Mouse (Mus musculus) cerebellum, adult 11-12 months (tissue): ENCODE measurements around the gene Acadl.
A peak's percentile ranks its signal among the peaks of the same experiment; 100 is the strongest.

Experiments used
- DNase-seq: peaks from one replicate; pipeline ENCODE4 v3.0.0; 2022

Acadl gene

DNA sequence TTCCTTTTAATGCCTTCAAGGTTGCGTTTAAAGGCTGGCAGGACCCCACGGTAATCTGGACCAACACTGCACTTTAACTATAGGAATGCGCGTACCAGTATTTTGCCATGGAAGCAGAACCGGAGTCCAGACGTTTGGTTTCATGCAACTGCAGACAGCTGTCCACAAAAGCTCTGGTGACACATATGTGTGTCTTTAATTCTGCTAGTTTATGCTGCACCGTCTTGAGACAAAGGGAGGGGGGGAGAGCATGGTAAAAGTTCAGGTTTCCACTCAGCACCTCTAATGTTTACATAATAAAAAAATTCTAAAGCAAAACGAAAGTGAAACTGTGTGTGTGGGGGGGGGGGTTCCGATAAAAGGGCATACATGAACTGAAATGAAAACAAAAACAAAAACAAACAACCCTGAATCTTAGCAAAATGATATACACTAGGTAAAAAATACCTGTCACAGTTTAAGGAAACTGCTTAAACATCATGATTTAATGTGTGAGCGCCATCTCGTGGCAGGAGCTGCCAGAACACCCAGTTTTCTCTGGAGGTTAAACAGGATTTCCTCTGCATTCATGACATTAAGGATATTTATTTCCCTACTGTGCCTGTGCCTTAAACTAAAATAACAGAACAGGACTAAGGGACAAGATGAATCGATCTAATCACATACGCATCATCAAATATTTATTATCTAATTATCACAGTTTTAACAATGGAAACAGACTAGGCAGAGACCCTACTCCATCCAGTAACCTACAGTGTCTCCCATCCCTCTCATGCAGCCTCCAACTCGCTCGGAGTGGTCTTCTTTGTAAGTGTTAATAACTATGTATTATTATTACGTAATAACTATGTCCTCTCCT, 24.7 kb downstream of the Acadl start:
- peak; percentile 49 for DNase-seq

DNA sequence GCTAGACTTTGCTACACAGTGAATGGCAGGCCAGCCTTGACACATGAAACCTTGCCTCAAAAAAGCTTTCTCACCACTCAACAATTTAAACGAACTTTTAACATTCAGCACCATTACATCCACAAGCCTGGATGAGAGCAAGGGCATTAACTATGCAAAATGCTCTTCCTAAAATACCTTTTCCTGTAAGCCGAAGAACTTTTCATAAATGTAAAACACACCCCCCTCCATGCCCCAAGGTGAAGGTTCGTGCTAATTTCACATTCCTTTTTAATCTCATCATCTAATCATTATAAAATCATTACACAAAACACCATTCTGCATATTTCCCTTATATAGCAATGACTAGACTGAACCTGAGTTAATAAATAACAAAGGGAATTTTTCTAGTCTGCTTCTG, 25.9 kb downstream of the Acadl start:
- DNase-seq, result no peak

DNA sequence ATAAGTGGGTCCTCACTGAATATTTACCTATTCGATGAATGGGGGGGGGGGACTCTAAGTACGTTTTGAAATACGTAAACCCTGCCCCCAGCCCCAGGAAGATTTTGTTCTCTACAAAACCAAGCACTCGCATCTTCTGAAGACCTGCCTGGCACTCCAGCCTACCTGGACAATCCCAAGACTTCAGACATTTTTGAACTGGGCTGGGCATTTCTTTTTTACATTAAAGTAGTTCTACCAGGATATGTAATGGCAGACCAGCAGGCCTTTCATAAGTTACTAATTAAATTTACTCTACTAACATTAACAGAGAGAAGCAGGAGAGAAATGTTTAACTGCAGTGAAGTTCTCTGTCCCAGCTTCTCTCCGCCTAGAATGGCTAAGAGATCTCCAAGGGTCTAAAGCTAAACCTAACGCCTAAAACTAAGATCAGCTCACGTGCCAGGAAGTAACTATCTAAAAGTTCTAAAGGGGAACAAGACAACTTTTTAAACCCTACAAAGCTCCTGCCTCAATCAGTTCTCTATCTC, 30.4 kb downstream of the Acadl start:
- no peak for DNase-seq

DNA sequence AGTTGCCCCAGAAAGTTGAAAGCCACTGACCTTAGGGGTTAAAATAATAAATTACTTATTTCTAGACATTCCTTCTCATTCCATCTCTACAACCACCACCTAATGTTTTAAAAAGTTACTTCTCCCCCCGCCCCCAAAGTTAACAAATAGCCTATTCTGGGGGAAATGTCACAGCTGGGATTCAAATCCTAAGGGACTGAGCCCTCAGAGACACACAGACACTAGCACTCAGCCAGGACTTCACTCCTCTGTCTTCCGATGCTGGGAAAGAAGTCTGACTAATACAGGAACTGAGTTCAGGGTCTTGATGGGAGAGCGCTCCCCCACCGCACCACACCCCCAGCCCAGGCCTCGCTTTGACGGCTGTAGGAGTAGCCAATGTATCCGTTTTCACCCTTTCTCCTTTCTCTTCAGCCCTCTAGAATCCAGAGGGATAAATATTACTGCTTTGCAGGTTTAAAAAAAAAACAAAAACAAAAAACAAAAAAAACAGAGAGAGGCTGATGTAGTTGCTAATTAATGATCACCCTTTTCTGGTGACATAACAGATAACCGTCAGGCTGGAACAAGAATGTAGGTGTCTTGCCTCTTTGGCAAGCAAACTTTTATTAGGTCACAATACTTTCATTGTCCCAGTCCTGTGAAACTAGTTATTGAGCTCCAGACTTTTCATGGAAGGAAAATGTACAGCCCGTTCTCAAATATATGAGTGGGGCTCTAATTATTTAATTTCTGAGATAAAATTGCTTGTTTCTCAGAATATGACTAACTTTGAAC, 31.1 kb downstream of the Acadl start:
- DNase-seq, result no peak

DNA sequence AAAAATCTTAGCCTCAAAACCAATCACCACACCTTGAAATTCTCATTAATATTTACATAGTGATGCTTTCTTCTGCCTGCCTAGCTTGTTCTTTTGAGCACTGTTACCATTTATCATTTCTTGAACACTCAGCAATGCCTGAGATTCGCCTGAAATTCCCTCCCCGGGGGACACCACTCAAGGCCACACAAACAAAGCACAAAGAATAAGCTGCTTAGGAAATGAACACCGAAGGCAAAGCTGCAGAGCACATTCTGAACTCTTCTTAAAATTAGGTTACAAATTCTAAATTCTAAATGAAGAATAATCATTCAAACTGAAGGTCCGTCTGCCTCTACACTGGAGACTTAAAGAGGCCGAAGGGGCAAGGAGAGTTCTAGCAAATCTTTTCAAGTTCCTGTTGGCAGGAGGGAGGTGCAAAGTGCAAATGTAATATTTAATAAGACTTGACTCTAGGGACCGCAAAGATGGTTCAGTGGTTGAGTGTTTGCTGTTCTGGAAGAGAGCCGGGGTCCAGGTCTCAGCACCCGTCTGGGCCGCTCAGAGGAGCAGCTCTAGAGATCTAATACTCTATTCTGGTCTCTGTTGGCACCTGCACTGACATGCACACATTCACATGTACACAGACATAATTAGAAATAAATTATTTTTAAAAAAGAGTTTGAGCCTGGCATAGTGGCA, 33.5 kb downstream of the Acadl start:
- no peak for DNase-seq

DNA sequence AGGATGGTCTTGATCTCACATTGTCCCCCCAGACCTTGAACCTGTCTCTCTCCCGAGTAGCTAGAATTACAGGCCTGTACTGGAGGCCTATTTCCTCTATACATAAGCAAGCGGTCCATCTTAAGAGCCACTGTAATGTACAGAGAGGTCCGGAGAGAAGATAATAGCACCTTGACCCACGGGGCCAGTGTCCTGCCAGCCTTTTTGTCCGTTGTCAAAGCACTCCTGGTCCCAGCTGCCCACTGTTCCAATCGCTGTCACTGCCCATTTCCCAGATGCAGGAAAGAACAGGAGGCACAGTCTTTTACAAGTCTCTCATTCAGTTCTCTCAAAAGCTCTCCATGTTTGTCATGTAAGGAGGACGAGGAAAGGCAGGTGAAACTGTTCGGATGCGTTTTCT, 41.1 kb downstream of the Acadl start:
- DNase-seq, result no peak

DNA sequence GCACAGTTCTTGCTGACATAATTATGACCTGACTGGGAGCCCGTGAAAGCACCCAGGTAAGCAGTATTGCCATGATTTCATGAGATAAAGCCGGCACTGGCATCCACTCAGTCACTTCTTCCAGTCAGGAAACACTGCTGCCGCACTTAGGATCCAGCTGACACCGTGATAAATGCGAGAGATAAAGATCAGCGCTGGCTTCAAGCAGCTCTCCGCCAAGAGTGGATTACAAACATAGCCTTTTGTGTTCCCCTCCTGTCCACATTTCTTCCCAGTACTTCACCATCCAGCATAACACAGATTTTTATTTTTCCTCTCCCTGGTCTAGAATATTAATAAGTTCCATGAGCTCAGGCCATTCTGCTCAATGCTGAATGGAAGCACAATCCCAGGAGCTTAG, 42.8 kb downstream of the Acadl start:
- DNase-seq, result no peak

DNA sequence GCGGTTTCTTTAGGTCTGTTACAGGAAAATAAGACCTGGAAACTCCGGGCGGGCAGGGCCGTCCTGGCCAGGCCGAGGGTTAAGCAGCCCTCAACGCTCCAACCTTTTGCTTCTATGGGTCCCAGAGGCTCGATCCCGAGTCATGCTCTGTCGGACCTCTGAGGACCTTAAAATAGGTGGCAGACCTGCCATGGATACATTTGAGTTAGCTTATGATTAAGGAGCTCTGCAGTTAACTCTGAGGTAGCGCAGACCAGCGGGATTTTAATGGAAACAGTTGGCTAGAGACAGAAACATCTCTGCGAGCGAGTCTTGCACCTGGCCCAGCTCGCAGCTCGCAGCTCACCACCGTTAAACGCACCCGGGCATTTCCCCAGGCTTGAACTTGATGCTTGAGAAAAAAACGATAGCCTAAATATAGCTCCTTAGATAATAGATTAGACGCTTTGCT, 45.2 kb downstream of the Acadl start:
- no peak for DNase-seq

DNA sequence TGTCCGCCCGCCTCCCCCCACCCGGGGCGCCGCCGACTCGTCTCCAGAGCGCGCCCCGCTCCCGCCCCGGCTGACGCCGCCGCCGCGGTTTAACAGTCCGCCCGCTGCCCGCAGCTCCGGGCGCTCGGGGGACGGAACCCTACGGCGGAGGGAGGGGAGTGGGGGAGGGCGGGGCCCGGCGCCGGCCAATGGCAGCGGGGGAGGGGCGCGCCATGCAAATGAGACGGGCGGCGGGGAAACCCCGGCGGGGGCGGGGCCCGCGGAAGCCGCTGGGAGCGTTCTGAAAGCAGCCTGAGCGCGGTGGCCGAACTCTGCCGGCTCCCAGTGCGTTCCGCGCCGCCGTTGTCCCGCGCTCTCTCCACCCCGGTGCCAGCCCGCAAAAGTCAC, 45.6 kb downstream of the Acadl start, which contains the start of gene Kansl1l:
Gene Kansl1l (minus strand): TSS at position 110 of the 387 bp plus-strand sequence.
- DNase-seq, result peak; percentile 94

DNA sequence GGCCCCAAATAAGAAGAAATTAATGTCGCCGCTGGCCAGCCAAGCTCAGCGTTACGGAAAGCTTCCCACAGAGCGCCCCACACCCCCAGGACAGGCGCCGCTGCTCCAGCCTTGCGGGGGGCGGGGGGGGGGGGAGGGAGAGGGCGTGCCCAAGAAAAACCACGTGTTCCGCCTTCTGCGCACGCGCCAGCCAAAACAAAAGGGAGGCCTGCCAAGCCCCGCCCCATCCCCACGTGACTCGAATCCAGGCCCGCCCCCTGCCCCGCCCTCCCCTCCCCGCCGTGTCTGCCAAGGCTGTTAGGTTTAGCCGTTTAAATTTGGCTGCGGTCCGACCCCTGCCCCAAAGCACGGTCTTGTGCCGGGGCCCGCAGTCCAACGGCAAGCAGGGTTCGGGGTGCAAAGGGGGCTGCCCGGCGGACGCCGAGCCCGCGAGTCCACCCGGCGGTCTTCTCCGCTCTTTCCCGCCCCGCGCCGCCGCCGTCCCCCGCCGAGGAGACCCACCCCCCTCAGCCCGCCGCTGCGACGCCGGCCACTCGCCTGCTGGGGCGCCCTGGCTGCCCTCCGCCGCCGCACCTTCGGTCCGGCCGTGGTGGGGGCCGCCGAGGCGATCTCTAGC, 46.1 kb downstream of the Acadl start:
- peak; percentile 90 for DNase-seq

DNA sequence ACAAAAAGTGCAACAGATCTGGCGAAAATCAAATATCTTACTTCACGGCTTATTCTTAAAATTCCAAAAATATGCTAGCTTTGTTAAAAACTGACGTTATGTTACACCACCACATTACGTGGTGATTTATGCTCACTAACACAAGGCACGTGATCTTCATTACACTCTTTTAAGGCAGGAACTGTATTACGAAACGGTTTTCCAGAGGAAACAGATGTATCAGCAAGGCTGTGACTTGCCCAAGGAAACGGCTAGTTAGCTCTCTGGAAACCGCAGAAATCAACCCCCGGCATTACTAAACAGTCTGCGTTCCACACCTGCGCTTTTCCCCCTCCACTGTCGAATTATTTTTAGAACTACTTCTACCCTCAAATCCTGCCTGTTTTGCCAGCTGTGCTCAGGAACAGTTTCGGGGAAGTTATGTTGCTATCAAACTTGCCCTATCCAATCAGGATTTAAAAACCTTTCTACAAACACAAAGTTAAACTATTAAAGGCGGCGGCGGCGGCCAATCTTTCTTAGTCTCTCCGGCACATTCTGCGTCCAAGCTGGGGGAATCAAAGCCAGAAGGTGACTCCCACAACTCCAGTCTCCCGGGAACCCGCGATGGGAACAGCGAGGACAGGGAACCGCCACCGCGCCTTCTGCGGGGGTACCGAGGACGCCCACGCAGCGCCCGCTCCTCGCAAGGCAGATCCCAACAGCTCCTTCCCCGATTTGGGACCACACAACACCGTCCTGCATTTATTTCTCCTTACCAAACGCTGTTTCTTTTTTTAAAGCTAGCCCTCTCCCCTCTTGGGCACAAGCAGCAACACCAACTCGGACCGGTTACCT, 46.9 kb downstream of the Acadl start:
- peak; percentile 76 for DNase-seq

DNA sequence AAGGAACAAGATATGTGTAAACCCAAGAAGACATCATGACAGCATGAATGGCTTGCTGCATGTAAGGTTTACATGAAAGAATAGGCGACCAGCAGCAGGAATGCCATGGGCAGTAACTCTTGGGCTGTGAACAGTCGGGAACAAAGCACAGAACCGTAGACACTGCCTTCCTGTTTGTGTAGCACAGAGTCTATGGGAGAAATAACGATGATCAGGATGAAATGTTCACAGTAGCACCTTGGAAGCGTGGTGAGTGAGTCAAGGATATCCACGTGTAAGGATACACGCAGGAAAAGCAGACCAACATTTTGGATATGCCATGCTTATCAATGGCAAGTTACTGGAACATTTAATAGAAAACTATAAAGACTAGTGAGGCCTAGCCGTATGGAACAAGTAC, 48.3 kb downstream of the Acadl start:
- DNase-seq, result no peak

DNA sequence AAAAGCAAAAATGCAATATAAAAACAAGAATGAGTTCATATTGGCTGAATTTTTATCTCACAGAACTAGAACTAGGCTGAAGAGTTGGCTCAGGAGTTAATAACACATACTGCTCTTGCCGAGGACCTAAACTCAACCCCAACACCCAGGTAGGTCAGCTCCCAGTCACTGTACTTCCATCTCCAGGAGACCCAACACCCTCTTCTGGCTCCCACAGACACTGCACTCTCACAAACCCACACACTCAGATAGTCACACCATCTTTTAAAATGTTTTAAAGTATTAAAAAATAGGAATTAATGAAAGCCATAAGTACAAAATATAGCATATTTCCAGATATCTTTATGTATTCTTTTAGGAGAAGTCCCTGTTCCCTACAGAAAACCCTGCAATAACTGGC, 49.9 kb downstream of the Acadl start:
- DNase-seq, result no peak

DNA sequence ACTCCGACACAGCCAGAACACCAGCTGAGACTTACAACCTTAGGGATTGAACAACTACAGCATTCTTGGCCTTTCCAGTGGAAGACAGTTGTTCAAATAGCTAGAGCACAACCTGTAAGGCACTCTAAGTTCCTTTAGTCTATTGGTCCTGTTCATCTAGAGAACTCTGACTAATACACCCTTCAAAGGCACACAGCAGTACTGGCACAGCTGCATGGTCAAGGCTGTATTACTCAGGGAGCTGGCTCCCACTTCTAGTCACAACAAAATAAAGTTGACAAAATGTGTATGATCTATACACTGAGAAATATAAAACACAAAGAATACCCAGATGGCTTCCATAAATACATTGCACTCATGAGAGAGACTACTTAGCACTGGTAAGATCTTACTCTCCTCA, 56.3 kb downstream of the Acadl start:
- no peak for DNase-seq

DNA sequence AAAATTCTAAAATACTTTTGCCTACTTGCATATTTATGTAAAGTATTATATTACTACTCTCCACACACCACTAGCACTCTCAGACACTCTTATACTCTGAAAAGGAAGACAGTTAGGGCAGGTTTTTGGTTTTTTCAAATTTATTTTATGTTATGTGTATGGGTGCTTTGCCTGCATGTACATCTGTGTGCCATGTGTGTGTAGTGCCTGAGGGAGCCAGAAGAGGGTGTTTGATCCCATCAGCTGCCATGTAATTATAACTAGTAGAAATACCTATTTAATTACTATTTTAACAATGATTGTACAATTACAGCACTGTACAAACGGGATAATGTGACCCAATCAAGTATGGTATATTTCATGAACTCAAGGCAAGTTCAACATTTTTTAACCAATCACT, 57.7 kb downstream of the Acadl start:
- no peak for DNase-seq

DNA sequence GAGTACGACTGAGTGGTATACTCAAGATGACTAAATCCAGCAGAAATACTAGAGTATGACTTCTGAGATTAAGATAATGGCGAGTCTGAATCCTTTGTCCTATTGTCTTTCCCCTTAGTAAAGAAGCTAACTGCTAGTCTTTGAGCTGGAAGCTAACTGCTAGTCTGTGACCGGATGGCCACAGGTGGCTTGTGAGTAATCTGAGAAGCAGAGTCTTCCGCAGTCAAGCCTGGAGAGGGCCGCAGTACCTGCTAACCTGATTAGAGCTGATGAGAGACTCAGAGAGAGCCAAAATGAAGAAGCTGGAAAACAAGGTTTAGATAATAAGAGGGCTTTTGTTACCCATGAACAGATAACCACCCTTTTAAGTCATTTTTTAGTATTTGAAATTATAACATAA, 58.4 kb downstream of the Acadl start:
- DNase-seq, result no peak

DNA sequence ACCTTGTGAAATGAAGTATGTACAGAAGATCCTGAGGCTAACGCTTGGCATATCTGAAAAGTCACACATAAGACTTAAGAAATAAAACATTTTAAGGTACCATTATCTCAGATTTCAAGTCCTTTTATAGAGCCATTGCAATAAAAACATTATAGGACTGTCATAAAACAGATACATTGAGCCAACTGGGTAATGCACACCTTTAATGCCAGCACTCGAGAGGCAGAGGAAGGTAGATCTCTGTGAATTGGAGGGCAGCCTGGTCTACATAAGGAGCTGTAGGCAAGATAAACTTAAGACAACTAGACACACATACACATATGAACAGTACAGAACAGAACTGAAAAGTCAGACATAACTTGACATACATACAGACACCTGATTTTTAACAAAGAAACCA, 65.1 kb downstream of the Acadl start:
- no peak for DNase-seq

DNA sequence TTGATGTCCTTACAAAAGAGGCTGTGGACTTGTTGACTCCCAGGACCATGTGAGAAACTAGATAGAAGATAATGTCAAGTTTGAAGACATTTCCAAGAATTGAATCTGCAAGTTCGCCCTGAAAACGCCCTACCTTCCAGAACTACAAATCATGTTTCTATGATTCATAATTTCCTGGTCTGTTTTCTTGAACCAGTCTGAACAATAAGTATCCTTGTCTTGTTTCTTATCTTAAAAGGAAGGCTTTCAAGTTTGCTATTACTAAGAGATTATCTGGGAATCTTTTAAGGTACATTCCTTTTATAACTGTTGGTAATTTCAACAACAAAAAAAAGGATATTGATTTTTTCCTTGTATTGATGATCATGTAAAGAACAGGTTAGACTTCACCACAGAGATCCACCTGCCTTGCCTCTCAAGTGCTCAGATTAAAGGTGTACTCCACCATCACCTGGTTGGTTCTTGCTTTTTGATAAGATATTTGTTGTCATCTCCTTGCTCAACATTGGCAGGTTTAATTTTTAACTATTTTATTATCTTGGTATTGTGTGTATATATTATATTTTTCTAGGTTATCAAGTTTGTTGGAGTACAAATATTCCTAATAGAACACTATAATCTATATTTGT, 70.1 kb downstream of the Acadl start:
- no peak for DNase-seq

DNA sequence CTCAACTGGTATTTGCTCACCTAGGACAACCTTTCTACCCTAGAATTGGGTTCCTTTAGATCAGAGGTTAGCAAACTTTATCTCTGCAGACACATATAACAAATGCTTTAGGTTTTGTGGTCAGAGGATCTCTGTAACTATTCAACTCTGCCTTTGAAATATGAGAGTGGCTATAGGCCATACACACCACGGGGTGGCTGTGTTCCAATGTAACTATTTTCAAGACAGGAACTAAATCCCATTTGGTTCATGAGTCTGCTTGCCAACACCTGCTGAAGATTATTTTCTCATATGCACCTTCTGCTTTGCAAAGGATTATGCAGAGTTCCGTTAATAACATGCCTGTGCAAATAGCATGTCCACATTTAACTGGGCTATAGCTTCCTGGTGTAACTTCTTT, 80.8 kb downstream of the Acadl start:
- no peak for DNase-seq

DNA sequence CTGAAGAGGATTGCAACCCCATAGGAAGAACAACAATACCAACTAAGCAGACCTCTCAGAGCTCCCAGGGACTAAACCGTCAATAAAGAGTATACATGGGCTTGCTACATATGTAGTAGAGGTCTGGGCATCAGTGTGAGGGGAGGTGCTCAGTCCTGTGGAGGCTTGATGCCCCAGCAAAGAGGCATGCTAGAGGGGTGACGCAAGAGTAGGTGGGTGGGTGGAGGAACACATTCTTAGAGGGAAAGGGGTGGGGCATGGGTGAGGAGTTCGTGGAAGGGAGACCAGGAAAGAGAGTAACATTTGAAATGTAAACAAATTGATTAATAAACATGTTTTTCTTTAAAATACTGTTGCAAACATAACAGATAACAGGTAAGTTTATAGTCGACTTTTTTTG, 82.0 kb downstream of the Acadl start:
- DNase-seq, result no peak
